Mouse (Mus musculus) brown adipose tissue, adult 24 weeks (tissue): ENCODE data around the gene Abhd5. TPM values are rescaled to one million over a fixed set of nuclear protein-coding genes. Genes with fewer than 3 reads are reported as not detected.
"Not testable (repeated sequence)": the region's sequence is repeated elsewhere in the genome, so short reads cannot be mapped to it uniquely, and the experiment has no call there.

Experiments
- H3K27ac ChIP-seq: fragments of 200-500 bp; replicated peaks from 2 replicates; pipeline ENCODE4 v1.5.1; 2012; ENCODE audit warnings: low read depth, mild to moderate bottlenecking, low read length
- H3K4me1 ChIP-seq: fragments of 200-500 bp; 2 replicates; pipeline ENCODE4 v1.6.1; 2012; ENCODE audit warnings: low read length, mixed read lengths; ENCODE audit not compliant: control insufficient read depth, insufficient read depth, insufficient read length
- H3K4me3 ChIP-seq: fragments of 200-500 bp; 2 replicates; pipeline ENCODE4 v1.5.1; 2012; ENCODE audit warnings: low read depth, mild to moderate bottlenecking, low read length, moderate library complexity; ENCODE audit not compliant: insufficient read depth
- polyA plus RNA-seq: library from polyadenylated mRNA; stranded (reverse); fragments of >200 nt; gene quantifications from 2 replicates; pipeline ENCODE4 v1.2.4, GENCODE M21; 2012; ENCODE audit not compliant: missing spikeins, insufficient read depth, insufficient read length

The Abhd5 gene
- 94.5 and 164 TPM in 2 replicates for polyA plus RNA-seq

GRCm38 (mm10) chr9:122351303-122352024 is at the start of gene Abhd5:
TSS of gene Abhd5 (plus strand) at chr9:122351608.
- Histone ChIP-seq H3K27ac (peak within 1 kb of the TSS; percentile 86), H3K4me3 (peak within 1 kb of the TSS; percentile 79), H3K4me1 (peaks cover 10% of the 10 kb centered on the region; the same call in 1 of the 2 replicates)

DNA sequence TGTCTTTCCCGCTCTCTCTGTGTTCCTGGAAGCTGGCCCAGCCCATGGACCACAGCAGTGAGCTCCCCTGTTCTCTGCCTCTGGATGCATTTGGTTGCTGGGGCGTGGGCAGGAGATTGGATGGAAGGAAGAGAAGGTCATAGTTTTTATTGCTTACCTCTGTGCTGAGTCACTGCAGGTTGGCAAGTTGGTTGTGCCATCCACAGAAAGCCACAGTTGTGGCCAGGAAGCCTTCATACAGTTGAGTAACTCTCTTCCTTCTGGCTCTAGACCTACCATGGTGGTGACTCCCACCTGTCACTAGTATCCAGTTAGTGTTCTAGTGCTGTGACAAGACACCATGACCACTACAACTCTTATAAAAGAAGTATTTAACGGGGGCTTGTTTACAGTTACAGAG is 46.1 kb upstream of the Abhd5 start:
- Histone ChIP-seq H3K27ac (no peak overlapping the region), H3K4me1 (no peaks in the 10 kb centered on the region), H3K4me3 (no peak overlapping the region)

DNA sequence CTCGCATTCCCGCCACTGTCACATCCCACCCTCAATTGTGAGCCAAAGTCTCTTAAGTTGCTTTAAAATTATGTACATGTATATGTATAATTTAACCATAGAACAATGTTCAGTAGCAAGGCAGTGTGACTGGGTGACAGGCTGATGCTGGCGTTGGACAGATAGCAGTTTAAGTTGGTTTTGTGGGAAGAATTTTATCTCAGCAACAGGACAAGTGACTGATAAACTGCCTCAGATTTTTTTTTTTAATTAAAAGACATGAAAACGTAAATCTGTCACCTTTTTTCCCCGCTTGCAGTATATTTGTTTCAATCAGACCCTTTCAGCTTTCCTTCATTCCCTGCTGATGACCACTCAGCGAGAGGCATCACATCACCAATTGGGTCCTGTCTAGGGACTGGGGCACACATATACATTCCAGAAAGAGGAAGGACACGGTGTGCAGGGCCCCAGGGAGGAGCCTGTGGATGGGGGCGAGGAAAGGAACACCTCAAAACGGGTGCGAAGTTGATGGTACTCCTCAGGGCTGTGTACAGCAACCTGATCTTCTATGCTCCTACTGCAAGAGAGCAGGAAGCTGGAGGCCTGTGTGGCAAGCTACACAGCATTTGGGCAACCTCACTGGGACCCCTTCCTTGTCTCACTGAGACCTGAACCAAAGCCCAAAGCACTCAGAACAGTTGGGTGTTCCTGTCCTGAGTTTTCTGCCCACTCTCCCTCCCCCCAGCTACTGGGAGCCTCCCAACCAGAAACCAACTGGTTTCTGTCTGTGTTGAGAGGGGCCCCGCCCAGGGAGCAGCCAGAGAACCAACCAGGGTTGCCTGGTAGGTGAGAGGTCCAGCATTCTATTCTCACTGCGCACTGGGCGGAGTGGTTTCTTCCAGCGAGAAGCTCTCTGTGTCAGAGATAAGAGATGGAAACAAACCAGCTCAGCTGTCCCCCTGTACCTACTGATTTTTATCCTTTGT is 42.1 kb upstream of the Abhd5 start:
- no peak overlapping the region for H3K4me3 ChIP-seq

DNA sequence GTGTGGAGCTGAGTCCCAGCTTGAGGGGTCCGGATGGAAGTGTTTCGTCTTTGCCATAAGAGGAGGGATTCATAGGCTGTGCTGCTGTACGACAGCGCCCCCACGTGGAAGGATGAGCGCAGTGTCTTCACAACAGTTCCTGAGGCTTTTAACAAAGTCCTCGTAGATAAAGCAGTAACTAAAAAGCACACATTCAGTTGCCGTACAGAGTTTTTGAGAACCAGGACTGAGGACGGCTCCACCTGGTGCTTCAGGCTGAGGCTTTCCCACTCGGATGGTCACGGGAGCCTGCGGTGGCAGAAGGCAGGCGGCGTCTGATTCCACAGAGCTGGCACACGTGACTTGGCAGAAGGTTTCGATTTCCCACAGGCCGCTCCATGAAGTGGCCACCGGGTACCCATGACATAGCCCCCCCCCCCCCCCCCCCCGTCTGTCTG is 40.8 kb upstream of the Abhd5 start:
- Histone ChIP-seq H3K27ac (peak overlapping the region; percentile 85), H3K4me3 (peak overlapping the region; percentile 93), H3K4me1 (no peaks in the 10 kb centered on the region)

More for the DNA sequence above, 42.1 kb upstream of the Abhd5 start:
- Histone ChIP-seq H3K27ac (no peak overlapping the region), H3K4me1 (no peaks in the 10 kb centered on the region)

- 0 out of 2 replicates have a peak overlapping the region, but pooled peaks have one; percentile 13 for H3K27ac ChIP-seq
- H3K4me3 ChIP-seq = peak overlapping the region; percentile 93; the same call in 1 of the 2 replicates
- no peaks in the 10 kb centered on the region for H3K4me1 ChIP-seq
Measured at GRCm38 (mm10) chr9:122311051-122311760, 40.2 kb upstream of the Abhd5 start.

- Histone ChIP-seq H3K4me3 (no peak overlapping the region), H3K27ac (no peak overlapping the region), H3K4me1 (no peaks in the 10 kb centered on the region)
Measured at GRCm38 (mm10) chr9:122312296-122312990, 39.0 kb upstream of the Abhd5 start.

DNA sequence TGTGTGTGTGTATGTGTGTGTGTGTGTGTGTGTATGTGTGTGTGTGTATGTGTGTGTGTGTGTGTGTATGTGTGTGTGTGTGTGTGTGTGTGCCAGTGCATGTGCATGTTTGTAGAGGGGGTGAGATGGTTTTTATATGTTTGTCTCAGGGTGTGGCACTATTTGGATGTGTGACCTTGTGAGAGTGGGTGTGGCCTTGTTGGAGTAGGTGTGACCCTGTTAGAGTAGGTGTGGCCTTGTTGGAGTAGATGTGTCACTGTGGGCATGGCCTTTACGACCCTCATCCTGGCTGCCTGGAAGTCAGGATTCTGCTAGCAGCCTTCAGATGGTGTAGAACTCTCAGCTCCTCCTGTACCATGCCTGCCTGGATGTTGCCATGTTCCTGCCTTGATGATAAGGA is 38.3 kb upstream of the Abhd5 start:
- H3K27ac ChIP-seq, H3K4me1 ChIP-seq, H3K4me3 ChIP-seq: not testable (repeated sequence)

- H3K4me1 ChIP-seq = no peaks in the 10 kb centered on the region
- no peak overlapping the region for H3K4me3 ChIP-seq
- no peak overlapping the region for H3K27ac ChIP-seq
Measured at GRCm38 (mm10) chr9:122314386-122314785, 37.0 kb upstream of the Abhd5 start.

DNA sequence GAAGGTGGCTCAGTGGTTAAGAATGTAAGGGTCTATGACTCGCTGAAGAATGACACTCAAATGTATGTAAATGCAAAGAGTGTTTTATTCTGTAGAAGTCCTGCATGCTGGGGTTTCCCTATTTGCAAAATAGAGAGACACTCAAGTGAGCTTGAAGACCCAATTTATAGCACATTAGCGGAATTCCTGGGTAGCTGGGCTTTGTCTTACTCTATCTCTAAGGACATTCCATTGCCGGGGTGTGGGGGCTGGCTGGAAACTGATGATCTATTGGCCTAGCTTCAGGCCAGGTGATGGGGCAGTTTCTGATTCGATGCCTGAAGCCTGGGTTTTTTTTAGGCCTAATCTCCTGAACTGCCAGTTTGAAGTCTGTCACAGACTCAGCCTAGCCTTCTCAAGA is 36.5 kb upstream of the Abhd5 start:
- H3K4me3 ChIP-seq = no peak overlapping the region
- no peak overlapping the region for H3K27ac ChIP-seq
- H3K4me1 ChIP-seq = no peaks in the 10 kb centered on the region

DNA sequence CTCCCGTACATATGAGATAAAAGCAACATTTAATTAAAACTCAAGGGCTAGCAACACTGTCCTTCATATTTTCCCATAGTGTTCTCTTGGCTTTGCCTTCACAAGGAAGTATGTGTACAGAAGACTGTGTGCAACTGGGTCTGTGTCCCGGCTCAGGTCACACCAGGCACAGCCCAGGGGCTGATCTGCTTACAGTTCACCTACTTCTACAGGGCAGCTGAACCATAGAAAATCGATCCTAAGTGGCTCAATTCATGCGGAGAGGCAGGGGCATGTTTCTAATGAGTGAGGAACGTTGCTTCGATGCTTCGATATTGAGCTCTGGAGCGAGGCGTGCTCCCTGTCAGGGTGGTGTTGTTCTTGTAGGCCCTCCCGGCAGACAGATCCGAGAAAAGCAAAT is 35.9 kb upstream of the Abhd5 start:
- Histone ChIP-seq H3K27ac (no peak overlapping the region), H3K4me1 (no peaks in the 10 kb centered on the region)

GRCm38 (mm10) chr9:122316562-122316961 is 34.8 kb upstream of the Abhd5 start:
- no peak overlapping the region for H3K4me3 ChIP-seq
- no peak overlapping the region for H3K27ac ChIP-seq
- no peaks in the 10 kb centered on the region for H3K4me1 ChIP-seq

More for the DNA sequence above, 35.9 kb upstream of the Abhd5 start:
- H3K4me3 ChIP-seq = no peak overlapping the region

DNA sequence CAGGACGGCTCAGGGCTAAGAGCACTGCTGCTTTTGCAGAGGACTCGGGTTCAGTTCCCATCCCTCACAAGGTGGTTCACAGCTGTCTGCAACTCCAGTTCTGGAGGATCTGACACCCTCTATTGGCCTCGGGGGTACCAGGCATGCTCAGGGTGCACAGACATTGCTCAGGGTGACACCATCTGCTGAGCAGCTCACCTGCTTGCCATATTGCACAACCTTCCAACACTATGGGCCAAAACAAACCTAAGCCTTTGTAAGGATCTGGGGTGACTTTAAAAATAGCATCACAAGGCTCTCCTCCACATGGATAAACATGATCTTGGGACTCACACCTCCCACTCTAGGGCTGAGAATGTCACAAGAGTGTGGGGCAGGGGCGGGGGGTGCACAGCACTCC is 30.8 kb upstream of the Abhd5 start:
- no peak overlapping the region for H3K4me3 ChIP-seq
- no peak overlapping the region for H3K27ac ChIP-seq
- H3K4me1 ChIP-seq = no peaks in the 10 kb centered on the region

DNA sequence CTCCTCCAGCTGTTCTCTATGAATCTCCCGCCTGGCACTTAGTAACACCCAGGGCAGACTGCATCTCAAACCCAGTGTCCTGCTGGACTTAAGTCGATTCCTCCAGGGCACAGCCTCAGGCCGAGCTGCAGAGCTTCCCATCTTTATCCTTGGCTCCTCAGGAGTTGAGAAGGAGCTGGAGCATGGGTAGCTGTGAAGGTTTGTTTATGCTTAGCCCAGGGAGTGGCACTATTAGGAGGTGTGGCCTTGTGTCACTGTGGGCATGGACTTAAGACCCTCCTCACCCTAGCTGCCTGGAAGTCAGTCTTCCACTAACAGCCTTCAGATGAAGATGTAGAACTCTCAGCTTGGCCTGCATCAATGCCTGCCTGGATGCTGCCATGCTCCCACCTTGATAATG is 29.1 kb upstream of the Abhd5 start:
- H3K4me1 ChIP-seq = no peaks in the 10 kb centered on the region
- H3K27ac ChIP-seq = no peak overlapping the region
- no peak overlapping the region for H3K4me3 ChIP-seq

- Histone ChIP-seq H3K27ac (no peak overlapping the region), H3K4me3 (no peak overlapping the region), H3K4me1 (no peaks in the 10 kb centered on the region)
Measured at GRCm38 (mm10) chr9:122325996-122326395, 25.4 kb upstream of the Abhd5 start.
